Mouse (Mus musculus) brown adipose tissue, adult 24 weeks (tissue): Measurements from ENCODE around the gene Zfp148. TPM values are rescaled to one million over a fixed set of nuclear protein-coding genes. Genes with fewer than 3 reads are reported as not detected.
A peak's percentile ranks its signal among the peaks of the same experiment; 100 is the strongest.
"Not testable (repeated sequence)": the region's sequence is repeated elsewhere in the genome, so short reads cannot be mapped to it uniquely, and the experiment has no call there.

Experiments
- H3K27ac ChIP-seq: fragments of 200-500 bp; replicated peaks from 2 replicates; pipeline ENCODE4 v1.5.1; 2012; ENCODE audit warnings: low read depth, mild to moderate bottlenecking, low read length
- H3K4me1 ChIP-seq: fragments of 200-500 bp; 2 replicates; pipeline ENCODE4 v1.6.1; 2012; ENCODE audit warnings: low read length, mixed read lengths; ENCODE audit not compliant: control insufficient read depth, insufficient read depth, insufficient read length
- H3K4me3 ChIP-seq: fragments of 200-500 bp; 2 replicates; pipeline ENCODE4 v1.5.1; 2012; ENCODE audit warnings: low read depth, mild to moderate bottlenecking, low read length, moderate library complexity; ENCODE audit not compliant: insufficient read depth
- polyA plus RNA-seq: library from polyadenylated mRNA; stranded (reverse); fragments of >200 nt; gene quantifications from 2 replicates; pipeline ENCODE4 v1.2.4, GENCODE M21; 2012; ENCODE audit not compliant: missing spikeins, insufficient read depth, insufficient read length

The Zfp148 gene
- polyA plus RNA-seq, 1 experiment = 17.3 TPM

DNA sequence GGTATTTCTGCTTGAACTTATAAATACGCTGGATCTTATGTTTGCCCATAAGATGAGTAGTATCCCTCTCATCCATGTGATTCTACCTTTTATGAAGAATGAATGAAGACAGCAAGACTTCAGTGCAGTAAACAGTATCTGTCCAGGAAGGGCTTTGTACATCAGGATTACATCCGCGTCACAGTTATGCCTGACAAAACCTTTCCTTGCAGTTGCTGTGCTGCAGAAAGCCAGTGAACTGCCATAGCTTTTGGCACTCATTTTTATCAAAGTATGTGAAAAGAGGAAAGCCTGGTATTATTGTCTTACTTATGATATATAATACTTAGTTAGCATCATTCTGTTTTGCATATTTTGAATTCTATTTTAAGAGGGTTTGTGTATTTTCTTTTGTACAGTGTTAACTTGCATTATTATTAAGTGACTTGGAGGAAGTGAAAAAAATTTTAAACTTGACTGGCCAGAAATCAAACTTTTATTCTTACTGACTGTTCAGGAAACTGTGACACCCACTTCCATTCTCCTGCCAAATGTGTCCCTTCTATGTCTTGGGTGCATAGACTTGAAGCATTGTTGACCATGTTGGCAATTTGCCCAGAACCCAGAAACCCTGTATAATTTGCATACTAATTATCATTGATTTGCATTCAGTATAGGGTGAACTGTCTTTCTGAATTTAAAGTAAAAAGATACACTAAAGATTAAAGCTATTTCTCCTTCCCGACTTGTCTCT, 84.0 kb downstream of the Zfp148 start:
- Histone ChIP-seq H3K27ac (no peak overlapping the region), H3K4me3 (no peak overlapping the region), H3K4me1 (peaks cover 4% of the 10 kb centered on the region)

DNA sequence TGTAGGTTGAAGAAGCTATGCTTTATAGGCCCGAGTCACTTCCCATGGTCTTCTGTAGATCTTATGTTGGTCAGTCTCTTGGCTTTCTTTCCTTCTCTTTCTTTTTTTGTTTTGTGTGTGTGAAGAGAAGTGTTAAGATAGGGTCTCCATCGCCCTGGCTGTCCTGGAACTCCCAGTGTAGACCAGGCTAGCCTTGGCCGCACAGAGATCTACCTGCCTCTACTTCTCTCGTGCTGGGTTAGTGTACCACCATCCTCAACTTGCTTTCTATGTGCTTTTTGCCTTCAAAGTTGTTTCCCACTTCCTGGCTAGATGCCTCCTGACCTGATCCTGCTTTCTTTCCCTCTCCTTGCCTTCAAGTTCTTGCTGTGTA, 84.6 kb downstream of the Zfp148 start:
- H3K27ac ChIP-seq = no peak overlapping the region
- H3K4me3 ChIP-seq = no peak overlapping the region
- peaks cover 4% of the 10 kb centered on the region for H3K4me1 ChIP-seq

GRCm38 (mm10) chr16:33467451-33467850, 86.8 kb downstream of the Zfp148 start:
- Histone ChIP-seq H3K4me3 (no peak overlapping the region), H3K27ac (peak overlapping the region; percentile 19), H3K4me1 (peaks cover 3% of the 10 kb centered on the region)

- Histone ChIP-seq H3K27ac (no peak overlapping the region), H3K4me1 (no peaks in the 10 kb centered on the region; the same call in 1 of the 2 replicates), H3K4me3 (no peak overlapping the region)
These were observed 89.3 kb downstream of the Zfp148 start for GRCm38 (mm10) chr16:33469973-33470372.

DNA sequence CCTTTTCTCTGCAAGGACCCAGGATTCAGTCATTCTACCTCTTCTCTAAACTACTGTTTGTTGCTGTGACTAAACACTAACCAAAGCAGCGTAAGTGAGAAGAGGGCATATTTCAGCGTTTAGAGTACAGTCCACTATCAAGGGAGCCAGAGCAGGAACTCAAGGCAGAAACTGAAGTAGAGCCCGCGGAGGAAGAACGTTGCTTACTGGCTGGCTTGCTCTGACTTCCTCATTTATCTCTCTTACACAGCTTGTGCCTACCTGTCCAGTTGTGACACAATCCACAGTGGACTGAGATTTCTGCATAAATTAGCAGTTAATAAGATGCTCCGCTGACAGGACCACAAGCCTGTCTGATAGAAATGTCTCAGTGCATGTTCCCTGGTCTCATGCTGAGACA, 93.7 kb downstream of the Zfp148 start:
- Histone ChIP-seq H3K4me3 (no peak overlapping the region), H3K27ac (no peak overlapping the region), H3K4me1 (no peaks in the 10 kb centered on the region; the same call in 1 of the 2 replicates)

DNA sequence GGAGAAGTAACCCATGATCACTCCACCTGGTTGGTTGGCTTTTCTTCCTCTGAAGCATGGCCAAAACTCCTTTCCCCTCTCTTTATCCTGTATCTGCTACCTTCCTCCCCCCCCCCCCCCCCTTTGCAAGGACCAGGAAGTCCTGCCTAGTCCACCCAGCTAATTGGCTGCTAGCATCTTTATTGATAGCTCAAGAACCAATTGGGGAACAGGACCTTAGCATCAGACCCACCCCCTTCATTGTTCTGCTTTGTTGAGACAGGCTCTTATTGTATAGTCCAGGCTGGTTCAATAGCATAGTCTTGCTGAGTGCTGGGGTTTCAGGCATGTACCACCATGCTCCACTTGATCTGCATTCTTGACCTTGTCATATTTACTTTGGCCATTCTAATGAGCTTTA, 99.3 kb downstream of the Zfp148 start:
- no peak overlapping the region for H3K27ac ChIP-seq
- H3K4me1 ChIP-seq = no peaks in the 10 kb centered on the region
- H3K4me3 ChIP-seq = no peak overlapping the region

- no peak overlapping the region for H3K27ac ChIP-seq
- H3K4me1 ChIP-seq = no peaks in the 10 kb centered on the region
- no peak overlapping the region for H3K4me3 ChIP-seq
These were observed 100.5 kb downstream of the Zfp148 start for GRCm38 (mm10) chr16:33481148-33481547.

DNA sequence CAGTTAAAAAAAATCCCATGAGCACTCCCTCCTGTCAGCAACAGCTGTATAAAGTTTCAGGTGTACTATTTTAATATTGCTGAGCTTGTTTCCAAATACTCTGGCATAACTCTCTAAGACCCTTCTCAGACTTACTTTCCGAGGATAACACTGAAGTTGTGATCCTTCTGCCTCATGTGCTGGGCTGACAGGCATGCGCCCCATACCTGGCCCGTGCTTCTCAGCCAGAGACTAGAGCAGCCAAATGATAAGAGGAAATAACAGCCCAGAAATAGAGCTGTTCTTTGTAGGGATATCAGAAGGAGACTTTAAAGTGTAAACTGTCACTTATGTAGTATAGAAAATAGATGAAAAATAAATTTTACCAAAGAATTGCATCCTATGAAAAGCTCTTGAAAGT, 101.7 kb downstream of the Zfp148 start:
- Histone ChIP-seq H3K27ac (no peak overlapping the region), H3K4me1 (no peaks in the 10 kb centered on the region), H3K4me3 (no peak overlapping the region)

- Histone ChIP-seq H3K4me3 (no peak overlapping the region), H3K27ac (no peak overlapping the region), H3K4me1 (no peaks in the 10 kb centered on the region)
These were observed 107.1 kb downstream of the Zfp148 start for GRCm38 (mm10) chr16:33487709-33488108.

DNA sequence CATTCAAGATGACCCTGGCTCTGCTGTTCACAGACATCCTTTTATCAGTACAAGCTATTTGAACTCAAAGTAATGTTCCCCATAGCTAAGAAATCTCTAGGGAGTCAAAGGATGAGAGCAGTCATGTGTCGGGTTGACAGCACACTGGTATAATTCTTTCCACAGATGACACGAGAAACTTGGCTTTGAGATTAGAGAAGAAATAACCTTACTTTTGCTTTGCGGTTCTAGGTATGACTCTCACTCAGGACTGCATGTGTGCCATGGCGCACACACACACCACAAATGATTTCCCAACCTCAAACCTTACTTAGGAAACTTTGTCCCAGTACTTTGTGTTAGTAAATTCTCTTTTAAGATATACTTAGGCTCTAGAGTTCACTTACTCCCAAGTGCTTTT, 113.7 kb downstream of the Zfp148 start:
- H3K4me1 ChIP-seq = no peaks in the 10 kb centered on the region
- H3K4me3 ChIP-seq = no peak overlapping the region
- H3K27ac ChIP-seq = no peak overlapping the region

GRCm38 (mm10) chr16:33508082-33508481, 127.4 kb downstream of the Zfp148 start:
- no peak overlapping the region for H3K27ac ChIP-seq
- no peak overlapping the region for H3K4me3 ChIP-seq
- no peaks in the 10 kb centered on the region for H3K4me1 ChIP-seq

- H3K4me3 ChIP-seq, H3K4me1 ChIP-seq, H3K27ac ChIP-seq: not testable (repeated sequence)
These were observed 128.6 kb downstream of the Zfp148 start for GRCm38 (mm10) chr16:33509231-33509630.

GRCm38 (mm10) chr16:33510856-33511255, 130.2 kb downstream of the Zfp148 start:
- H3K27ac ChIP-seq, H3K4me1 ChIP-seq: not testable (repeated sequence)

DNA sequence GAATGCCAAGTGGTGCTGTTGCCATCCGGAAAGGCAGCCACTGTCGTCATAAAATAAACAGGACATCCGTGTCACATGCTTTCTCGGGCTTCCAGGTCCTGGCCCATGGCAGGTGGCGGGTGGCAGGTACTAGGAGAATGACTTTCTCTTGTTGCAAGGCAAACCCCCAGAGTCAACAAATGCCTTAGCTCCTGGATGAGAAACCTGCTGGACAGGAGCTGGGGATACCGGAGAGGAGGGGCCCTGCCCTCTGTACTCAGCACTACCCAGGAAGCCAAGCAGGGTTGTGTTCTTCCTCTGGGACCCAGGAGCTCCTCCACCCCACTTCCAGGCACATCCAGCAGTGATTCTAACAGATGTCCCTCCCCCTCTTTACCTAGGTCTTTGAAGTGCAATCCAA, 131.9 kb downstream of the Zfp148 start:
- H3K4me1 ChIP-seq = peaks cover 3% of the 10 kb centered on the region
- no peak overlapping the region for H3K27ac ChIP-seq
- H3K4me3 ChIP-seq = no peak overlapping the region

More at GRCm38 (mm10) chr16:33510856-33511255, 130.2 kb downstream of the Zfp148 start:
- H3K4me3 ChIP-seq = not testable (repeated sequence)

- Histone ChIP-seq H3K4me3 (peak within 1 kb of the TSS; percentile 53), H3K27ac (no peak within 1 kb of the TSS), H3K4me1 (peaks cover 3% of the 10 kb centered on the region)
These were observed 136.3 kb downstream of the Zfp148 start, which contains the start of gene Slc12a8 for GRCm38 (mm10) chr16:33516807-33517565. Gene Slc12a8, plus strand, starts transcription at chr16:33517328.

- no peak overlapping the region for H3K27ac ChIP-seq
- peaks cover 3% of the 10 kb centered on the region for H3K4me1 ChIP-seq
- H3K4me3 ChIP-seq = peak overlapping the region; percentile 53; the same call in 1 of the 2 replicates
These were observed 137.0 kb downstream of the Zfp148 start for GRCm38 (mm10) chr16:33517627-33518026.
